Mouse (Mus musculus) heart, embryonic 15.5 days (tissue): ENCODE measurements around the gene Ppil6. TPM values are rescaled to one million over a fixed set of nuclear protein-coding genes. Genes with fewer than 3 reads are reported as not detected.

ENCODE experiments used
- ATAC-seq: fragments of 200-750 bp; cut with Nextera tagmentation; replicated peaks from 2 replicates; pipeline ENCODE4 v1.8.0; 2017; ENCODE audit warnings: low read depth, moderate TSS enrichment; ENCODE audit not compliant: insufficient number of reproducible peaks, insufficient read depth, low FRiP score
- H3K27ac ChIP-seq: fragments of 300-500 bp; sonication (generic); 2 replicates; pipeline ENCODE4 v1.5.1; 2015; ENCODE audit warnings: mild to moderate bottlenecking, inconsistent platforms
- H3K27me3 ChIP-seq: fragments of 300-500 bp; sonication (generic); 2 replicates; pipeline ENCODE4 v1.6.1; 2015; ENCODE audit warnings: inconsistent platforms
- H3K36me3 ChIP-seq: fragments of 300-500 bp; sonication (generic); 2 replicates; pipeline ENCODE4 v1.6.1; 2015; ENCODE audit warnings: mild to moderate bottlenecking, inconsistent platforms
- H3K4me1 ChIP-seq: fragments of 300-500 bp; sonication (generic); replicated peaks from 2 replicates; pipeline ENCODE4 v1.6.1; 2015; ENCODE audit warnings: inconsistent platforms
- H3K4me2 ChIP-seq: fragments of 300-500 bp; sonication (generic); 2 replicates; pipeline ENCODE4 v1.6.1; 2015; ENCODE audit warnings: inconsistent platforms, mild to moderate bottlenecking, moderate library complexity
- H3K4me3 ChIP-seq: fragments of 300-500 bp; sonication (generic); 2 replicates; pipeline ENCODE4 v1.5.1; 2015; ENCODE audit warnings: mild to moderate bottlenecking, inconsistent platforms
- H3K9ac ChIP-seq: fragments of 300-500 bp; sonication (generic); 2 replicates; pipeline ENCODE4 v1.6.1; 2015; ENCODE audit warnings: mild to moderate bottlenecking, inconsistent platforms
- H3K9me3 ChIP-seq: fragments of 300-500 bp; sonication (generic); replicated peaks from 2 replicates; pipeline ENCODE4 v1.6.1; 2016; ENCODE audit warnings: inconsistent platforms
- WGBS: fragments of 180-500 bp; shearing (Covaris S2); methylation state at CpG from one replicate; pipeline ENCODE4 v1.1.7; 2015; ENCODE audit warnings: mixed read lengths; 5-methylcytosine and 5-hydroxymethylcytosine counted together
- polyA plus RNA-seq: library from polyadenylated mRNA; unstranded; fragments of >200 nt; fragmentation: Nextera tagmentation; extraction: Ambion mirVana; gene quantifications from 2 replicates; pipeline ENCODE4 v1.2.1, GENCODE M21; 2015

Ppil6 gene
- polyA plus RNA-seq, 1 experiment from 2014 or later = 2.2 TPM

DNA sequence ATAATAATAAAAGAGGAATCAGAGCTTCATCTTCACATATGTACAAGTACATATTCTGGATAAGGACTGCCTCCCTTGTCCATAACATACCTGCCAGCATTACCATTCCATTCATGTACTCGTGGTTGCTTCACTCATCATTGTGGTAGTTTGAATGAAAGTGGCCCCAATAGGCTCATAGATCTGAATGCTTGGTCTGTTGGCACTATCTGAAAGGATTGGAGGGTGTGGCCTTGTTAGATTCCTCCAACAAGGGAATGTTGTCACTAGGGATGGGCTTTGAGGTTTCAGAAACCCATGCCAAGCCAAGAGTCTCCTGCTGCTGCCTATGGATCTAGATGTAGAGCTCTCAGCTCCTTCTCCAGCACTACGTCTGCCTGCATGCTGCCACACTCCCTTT is 45.8 kb downstream of the Ppil6 start:
- Histone ChIP-seq H3K27me3 (no peaks in the 10 kb centered on the region), H3K9ac (no peak overlapping the region), H3K4me1 (no peaks in the 10 kb centered on the region), H3K4me3 (no peak overlapping the region), H3K27ac (no peak overlapping the region), H3K4me2 (no peak overlapping the region), H3K36me3 (peaks cover 49% of the 10 kb centered on the region), H3K9me3 (no peaks in the 10 kb centered on the region)
- ATAC-seq = no peak
- 96% methylated on average over 2 of the region's 2 CpGs for WGBS

DNA sequence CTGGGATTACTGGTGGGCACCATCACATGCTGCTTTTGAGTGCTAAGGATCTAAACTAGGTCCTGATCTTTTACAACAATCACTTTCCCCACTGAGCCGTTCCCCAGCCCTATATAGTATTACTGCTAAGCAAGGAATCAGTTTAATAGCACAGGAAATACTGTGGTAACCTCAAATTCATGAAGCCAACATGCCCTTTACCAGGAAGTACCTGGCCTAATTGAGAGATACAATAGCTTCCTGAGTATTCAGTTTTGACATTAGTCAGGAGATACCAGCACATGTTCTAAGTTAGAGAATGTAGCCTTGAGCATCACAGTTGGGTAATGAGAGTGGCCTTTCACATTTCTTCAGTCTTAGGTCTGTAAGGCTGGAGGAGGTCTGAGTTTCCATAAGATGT is 46.5 kb downstream of the Ppil6 start:
- ATAC-seq = no peak
- H3K27ac ChIP-seq = no peak overlapping the region
- H3K27me3 ChIP-seq = no peaks in the 10 kb centered on the region
- no peak overlapping the region for H3K4me3 ChIP-seq
- no peaks in the 10 kb centered on the region for H3K4me1 ChIP-seq
- peaks cover 42% of the 10 kb centered on the region for H3K36me3 ChIP-seq
- H3K9ac ChIP-seq = no peak overlapping the region
- no peak overlapping the region for H3K4me2 ChIP-seq
- 84% methylated on average over 1 of the region's 1 CpGs for WGBS
- no peaks in the 10 kb centered on the region for H3K9me3 ChIP-seq

DNA sequence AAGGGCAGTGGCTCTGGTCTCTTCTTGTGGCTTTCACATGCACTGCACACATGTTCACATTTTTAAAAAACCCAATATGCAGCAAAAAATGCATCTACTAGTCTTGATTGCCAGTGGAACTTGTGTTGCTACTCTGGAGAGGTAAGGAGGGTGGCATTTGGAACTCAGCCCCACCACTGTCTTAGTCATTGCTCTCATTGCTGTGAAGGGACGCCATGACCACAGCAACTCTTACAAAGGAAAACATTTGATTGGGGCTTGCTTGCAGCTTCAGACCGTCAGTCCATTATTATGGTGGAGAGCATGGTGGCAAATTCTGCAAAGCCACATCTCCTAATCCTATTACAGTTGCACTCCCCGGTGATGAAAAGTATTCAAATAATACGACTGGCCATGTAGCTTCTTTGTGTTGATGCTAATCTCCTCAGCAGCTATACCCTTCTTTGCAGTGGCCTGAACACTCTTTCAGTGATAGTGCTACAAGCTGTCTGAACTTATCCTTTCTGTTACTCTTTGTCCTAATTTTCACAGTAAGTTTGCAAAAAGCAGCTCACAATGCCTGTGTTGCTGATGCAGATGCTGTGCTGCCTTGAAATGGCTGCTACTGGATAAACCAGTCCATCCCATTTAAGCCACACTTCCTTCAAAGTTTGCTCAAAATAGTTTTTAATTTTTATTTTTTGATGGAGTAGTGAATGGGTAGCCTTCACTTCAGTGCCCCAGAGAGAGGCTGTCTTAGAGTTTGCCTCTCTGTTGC is 47.2 kb downstream of the Ppil6 start:
- H3K27ac ChIP-seq = no peak overlapping the region
- no peaks in the 10 kb centered on the region for H3K27me3 ChIP-seq
- peaks cover 41% of the 10 kb centered on the region for H3K36me3 ChIP-seq
- H3K4me2 ChIP-seq = no peak overlapping the region
- H3K4me3 ChIP-seq = no peak overlapping the region
- no peaks in the 10 kb centered on the region for H3K9me3 ChIP-seq
- no peak overlapping the region for H3K9ac ChIP-seq
- no peak for ATAC-seq
- H3K4me1 ChIP-seq = no peaks in the 10 kb centered on the region
- 92% methylated on average over 4 of the region's 4 CpGs for WGBS

DNA sequence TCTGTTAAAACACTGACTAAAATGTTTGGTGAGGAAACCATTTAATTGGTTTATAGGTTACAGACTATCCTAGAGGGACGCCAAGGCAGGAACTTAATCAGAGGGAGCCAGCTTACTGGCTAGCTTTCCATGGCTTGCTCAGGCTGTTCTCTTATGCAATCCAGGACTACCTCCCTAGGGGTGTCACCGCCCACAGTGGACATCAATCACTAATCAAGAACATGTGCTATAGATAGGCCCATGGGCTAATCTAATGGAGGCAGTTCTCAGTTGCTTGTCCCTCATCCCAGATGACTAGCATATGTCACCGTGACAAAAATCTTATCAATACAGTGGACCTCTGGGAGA is 47.7 kb downstream of the Ppil6 start:
- Histone ChIP-seq H3K27me3 (no peaks in the 10 kb centered on the region), H3K4me3 (no peak overlapping the region), H3K27ac (no peak overlapping the region), H3K36me3 (peaks cover 35% of the 10 kb centered on the region), H3K4me2 (no peak overlapping the region), H3K9me3 (no peaks in the 10 kb centered on the region), H3K9ac (no peak overlapping the region), H3K4me1 (no peaks in the 10 kb centered on the region)
- WGBS = 93% methylated on average over 3 of the region's 3 CpGs
- no peak for ATAC-seq

DNA sequence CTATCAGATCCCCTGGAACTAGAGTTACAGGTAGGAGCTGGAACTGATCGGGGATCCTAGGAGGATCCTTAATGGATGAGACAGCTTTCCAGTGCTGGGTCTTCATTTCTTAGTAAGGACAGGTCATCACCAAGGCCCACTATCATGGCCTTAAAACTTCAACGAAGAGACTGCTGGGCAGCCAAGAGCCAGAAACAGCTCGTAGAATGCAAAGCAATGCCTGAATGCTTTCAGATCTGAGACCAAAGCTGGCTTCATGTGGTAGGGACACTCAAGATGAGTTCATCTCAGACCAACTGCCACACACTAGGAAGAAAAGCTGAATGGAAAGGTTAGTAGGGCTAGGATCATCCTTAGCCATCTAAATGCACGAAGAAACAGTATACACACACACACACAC is 48.7 kb downstream of the Ppil6 start:
- Histone ChIP-seq H3K27me3 (no peaks in the 10 kb centered on the region), H3K9ac (no peak overlapping the region), H3K36me3 (peaks cover 25% of the 10 kb centered on the region), H3K27ac (no peak overlapping the region), H3K4me1 (no peaks in the 10 kb centered on the region), H3K4me2 (no peak overlapping the region), H3K9me3 (no peaks in the 10 kb centered on the region), H3K4me3 (no peak overlapping the region)
- no peak for ATAC-seq
- WGBS = 93% methylated on average over 4 of the region's 4 CpGs

DNA sequence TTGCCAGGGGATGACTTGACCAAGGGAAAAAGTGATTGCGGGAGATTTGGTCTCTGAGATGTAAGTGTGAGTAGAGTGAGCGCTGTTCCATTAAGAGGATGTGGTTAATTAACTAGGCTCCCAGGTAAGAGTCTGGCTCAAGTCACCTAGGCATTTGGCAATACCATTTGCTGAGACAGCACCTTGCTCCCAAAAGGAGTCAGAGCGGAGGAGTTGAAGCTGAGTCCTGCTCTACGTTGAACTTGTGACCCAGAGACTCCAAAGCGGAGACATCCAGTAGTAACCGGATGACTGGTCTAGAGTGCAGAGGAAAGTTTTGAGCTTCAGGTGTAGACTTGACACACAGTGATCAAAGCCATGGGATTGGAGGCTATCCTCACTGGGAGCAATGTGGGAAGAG is 51.8 kb downstream of the Ppil6 start:
- Histone ChIP-seq H3K4me1 (peaks cover 15% of the 10 kb centered on the region), H3K9me3 (no peaks in the 10 kb centered on the region), H3K9ac (no peak overlapping the region), H3K27ac (no peak overlapping the region), H3K27me3 (no peaks in the 10 kb centered on the region), H3K4me2 (no peak overlapping the region), H3K4me3 (no peak overlapping the region), H3K36me3 (peaks cover 2% of the 10 kb centered on the region)
- WGBS = 93% methylated on average over 6 of the region's 6 CpGs
- no peak for ATAC-seq

DNA sequence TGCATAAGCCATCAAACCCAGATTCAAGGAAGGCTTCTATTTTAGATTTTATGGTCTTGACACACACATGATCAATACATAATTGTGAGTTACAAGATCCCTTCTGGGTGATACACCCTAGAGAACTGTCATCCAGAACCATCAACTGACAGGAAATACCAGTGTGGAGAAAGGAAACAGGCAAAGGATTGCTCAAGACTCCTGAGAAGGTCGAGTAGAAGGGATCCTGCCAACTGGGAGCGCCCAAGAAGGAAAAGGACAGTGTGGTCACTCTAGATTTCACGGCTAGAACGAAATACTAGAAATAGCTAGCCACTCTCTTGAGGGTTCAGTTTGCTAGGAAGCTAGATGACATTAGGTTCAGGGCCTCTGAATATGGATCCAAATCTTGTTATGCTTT is 53.2 kb downstream of the Ppil6 start:
- WGBS = 78% methylated on average over 4 of the region's 4 CpGs
- H3K4me3 ChIP-seq = no peak overlapping the region

DNA sequence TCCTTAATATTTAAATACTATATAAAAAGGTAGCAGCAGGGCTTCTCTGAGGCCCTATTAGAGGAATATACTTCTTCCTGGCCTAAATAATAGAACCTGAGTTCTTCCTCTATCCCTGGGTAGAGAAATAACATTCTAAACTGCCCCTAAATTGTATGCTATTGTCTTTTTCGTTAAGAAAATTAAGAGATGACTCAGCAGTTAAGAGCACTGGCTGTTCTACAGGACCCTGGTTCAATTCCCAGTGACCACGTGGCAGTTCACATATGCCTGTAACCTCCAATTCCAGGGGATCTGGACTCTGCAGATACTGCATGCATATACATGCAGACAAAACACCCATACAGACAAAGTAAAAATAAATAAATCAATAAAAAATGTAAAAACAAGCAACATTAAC is 53.6 kb downstream of the Ppil6 start:
- Histone ChIP-seq H3K9ac (no peak overlapping the region), H3K9me3 (no peaks in the 10 kb centered on the region)
- 67% methylated on average over 2 of the region's 2 CpGs for WGBS

More for the DNA sequence above, 53.2 kb downstream of the Ppil6 start:
- Histone ChIP-seq H3K4me2 (no peak overlapping the region), H3K36me3 (no peaks in the 10 kb centered on the region), H3K9me3 (no peaks in the 10 kb centered on the region), H3K9ac (no peak overlapping the region), H3K4me1 (peaks cover 15% of the 10 kb centered on the region), H3K27ac (no peak overlapping the region), H3K27me3 (no peaks in the 10 kb centered on the region)
- ATAC-seq = no peak

DNA sequence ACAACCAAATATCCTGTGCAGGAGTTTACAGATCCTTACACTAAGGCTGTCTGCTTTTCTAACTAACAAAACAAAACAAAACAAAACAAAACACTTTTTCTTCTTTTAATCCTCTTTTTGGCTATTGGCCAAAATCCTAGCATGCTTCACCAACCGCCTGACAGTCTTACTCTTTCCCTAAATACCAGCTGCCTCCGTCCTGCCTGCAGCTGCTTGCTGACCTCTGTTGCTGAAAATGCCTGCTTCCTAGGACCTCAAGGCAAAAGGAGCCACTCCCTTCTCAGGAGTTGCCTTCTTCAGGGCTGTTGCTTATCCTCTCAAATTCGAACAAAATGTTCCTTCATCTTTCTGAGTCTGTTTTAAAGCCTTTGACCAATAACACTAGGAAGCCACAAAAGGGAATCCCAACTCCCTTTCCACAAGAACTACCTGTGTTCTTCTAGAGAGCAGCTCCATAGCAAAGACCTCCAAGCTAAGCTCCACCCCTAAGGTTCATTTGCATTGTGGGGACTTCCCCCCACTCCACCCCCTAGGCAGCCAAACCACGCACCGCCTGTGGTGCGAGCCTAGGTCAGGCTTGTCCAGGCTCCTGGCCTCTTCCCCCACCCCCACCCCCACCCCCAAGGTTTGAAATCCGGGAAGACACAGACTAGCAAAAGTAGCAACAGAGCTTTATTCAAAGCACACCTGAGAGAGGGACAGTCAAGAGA is 54.4 kb downstream of the Ppil6 start:
- Histone ChIP-seq H3K9me3 (peaks cover 7% of the 10 kb centered on the region; the same call in 1 of the 2 replicates), H3K27ac (0 out of 2 replicates have a peak overlapping the region, but pooled peaks have one; percentile 5), H3K9ac (no peak overlapping the region), H3K4me1 (peaks cover 15% of the 10 kb centered on the region), H3K27me3 (no peaks in the 10 kb centered on the region), H3K4me2 (no peak overlapping the region), H3K4me3 (no peak overlapping the region), H3K36me3 (0 out of 2 replicates have a peak, but pooled peaks cover 3% of the 10 kb centered on the region)
- ATAC-seq = 0 out of 2 replicates have a peak, but pooled peaks have one; percentile 50
- 11% methylated on average over 7 of the region's 7 CpGs for WGBS

More for the DNA sequence above, 53.6 kb downstream of the Ppil6 start:
- H3K27me3 ChIP-seq = no peaks in the 10 kb centered on the region
- H3K4me3 ChIP-seq = no peak overlapping the region
- peaks cover 15% of the 10 kb centered on the region for H3K4me1 ChIP-seq
- no peak overlapping the region for H3K4me2 ChIP-seq
- H3K36me3 ChIP-seq = no peaks in the 10 kb centered on the region
- no peak overlapping the region for H3K27ac ChIP-seq
- ATAC-seq = no peak

DNA sequence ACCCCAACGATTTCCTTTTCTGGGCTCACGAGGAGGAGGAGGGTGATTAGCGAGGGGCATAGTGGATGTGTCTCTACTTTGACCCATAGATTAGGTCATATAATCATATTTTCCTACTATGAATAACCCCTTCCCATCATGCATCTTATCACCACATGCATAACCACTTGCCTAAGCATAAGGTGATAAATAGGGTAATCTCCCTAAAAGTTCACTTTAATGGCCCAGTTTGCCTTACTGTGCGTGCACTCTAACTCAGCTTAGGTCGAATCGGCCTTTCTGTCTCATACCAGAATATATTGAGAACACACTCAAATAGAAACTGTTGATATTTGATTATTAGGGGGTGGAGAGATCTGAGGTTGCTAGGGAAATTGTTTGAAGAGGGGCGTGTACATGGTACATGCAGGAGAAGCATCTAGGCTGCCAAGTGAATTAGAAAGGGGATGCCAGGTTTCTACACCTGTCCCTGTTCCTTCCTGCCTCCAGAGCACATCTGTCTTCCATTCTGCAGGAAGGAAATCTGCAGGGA is 55.1 kb downstream of the Ppil6 start:
- Histone ChIP-seq H3K9me3 (peaks cover 7% of the 10 kb centered on the region; the same call in 1 of the 2 replicates), H3K27me3 (no peaks in the 10 kb centered on the region), H3K36me3 (0 out of 2 replicates have a peak, but pooled peaks cover 3% of the 10 kb centered on the region), H3K4me3 (no peak overlapping the region), H3K4me1 (peaks cover 15% of the 10 kb centered on the region), H3K9ac (no peak overlapping the region), H3K27ac (no peak overlapping the region), H3K4me2 (no peak overlapping the region)
- ATAC-seq = no peak
- WGBS = 59% methylated on average over 7 of the region's 7 CpGs

DNA sequence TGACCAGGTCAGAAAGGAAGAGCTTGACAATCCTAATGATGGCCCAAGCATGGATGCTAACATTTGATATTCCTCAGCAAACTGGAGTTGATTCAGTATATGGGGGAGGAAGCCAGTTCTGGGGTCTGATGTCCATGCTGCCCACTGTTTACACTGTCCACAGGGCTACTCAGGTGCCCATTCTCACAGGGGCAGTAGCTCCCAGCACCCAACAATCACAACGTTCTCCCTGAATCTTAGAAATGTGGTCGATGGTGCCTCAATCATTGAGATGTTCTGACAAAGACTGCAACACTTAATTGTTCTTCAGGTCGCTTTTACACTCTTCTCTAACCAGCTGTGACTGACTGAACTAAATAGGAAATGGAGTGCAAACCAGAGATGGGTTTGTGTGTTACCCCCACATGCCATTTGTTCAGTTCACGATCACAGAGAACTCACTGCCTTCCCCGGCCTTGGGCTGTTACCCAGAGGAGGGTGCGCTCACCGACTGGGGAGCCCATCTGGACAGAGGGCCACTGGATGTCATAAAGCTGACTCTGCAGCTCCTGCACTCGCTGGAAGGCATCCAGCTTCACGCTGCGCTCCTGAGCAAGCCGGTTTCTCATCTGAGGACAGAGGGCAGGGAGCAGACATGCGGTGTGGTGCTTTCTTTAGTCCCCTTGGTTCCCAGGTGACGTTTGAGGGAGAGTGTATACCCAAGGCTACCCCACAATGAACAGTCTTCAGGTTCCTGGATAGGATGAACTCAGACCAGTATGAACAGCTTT is 56.3 kb downstream of the Ppil6 start:
- Histone ChIP-seq H3K9me3 (peaks cover 7% of the 10 kb centered on the region; the same call in 1 of the 2 replicates), H3K4me1 (peaks cover 15% of the 10 kb centered on the region), H3K4me2 (no peak overlapping the region), H3K36me3 (0 out of 2 replicates have a peak, but pooled peaks cover 3% of the 10 kb centered on the region), H3K27me3 (no peaks in the 10 kb centered on the region), H3K9ac (no peak overlapping the region), H3K4me3 (no peak overlapping the region), H3K27ac (no peak overlapping the region)
- WGBS = 63% methylated on average over 13 of the region's 13 CpGs
- ATAC-seq = no peak
